Mouse (Mus musculus) frontal cortex, postnatal 36 days (tissue): ENCODE data around the gene Mthfd1l.

Experiments used
- DNase-seq, 2 experiments: peaks; one replicate each; pipeline ENCODE4 v3.0.0; 2022; ENCODE audit warnings: low spot score in 2 of 2

Mthfd1l gene

GRCm38 (mm10) chr10:3976623-3977010 lies 3.7 kb downstream of the Mthfd1l start:
- DNase-seq = no peak

GRCm38 (mm10) chr10:3978326-3978725 lies 5.4 kb downstream of the Mthfd1l start:
- DNase-seq = no peak

DNA sequence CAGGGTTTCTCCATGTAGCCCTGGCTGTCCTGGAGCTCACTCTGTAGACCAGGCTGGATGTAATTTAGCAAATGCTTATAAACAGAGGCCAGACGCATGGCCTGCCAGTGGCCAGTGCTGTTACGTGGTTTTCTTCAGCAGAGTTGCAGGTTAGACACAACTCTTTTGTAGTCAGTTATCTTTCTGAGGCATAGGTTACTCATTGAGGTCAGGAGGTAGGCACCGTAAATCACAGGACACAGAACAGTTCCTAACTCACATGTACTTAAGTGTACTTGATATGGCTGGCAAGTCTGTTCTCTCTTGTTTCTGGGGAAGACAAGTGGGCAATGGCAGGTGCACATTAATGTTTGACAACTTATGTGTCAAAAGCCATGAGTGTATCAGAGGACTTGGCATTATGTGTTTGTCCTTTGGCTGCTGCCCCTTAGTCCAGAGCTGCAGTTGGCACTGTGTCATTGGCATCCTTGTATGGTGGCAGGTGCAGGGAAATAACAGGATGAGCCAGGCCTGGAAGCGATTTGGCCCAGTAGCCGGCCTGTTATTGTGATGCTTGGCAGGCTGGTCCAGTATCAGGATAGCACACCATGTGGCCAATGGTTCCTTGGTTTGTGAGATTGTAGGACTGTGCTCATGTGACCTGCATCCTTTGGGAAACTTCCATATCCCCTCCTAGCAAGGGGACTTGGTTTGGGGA lies 6.0 kb downstream of the Mthfd1l start:
- no peak for DNase-seq

GRCm38 (mm10) chr10:3980231-3980630 lies 7.3 kb downstream of the Mthfd1l start:
- no peak for DNase-seq

GRCm38 (mm10) chr10:3990295-3990883 lies 17.5 kb downstream of the Mthfd1l start:
- DNase-seq = no peak

GRCm38 (mm10) chr10:3993365-3994102 lies 20.6 kb downstream of the Mthfd1l start:
- no peak for DNase-seq

GRCm38 (mm10) chr10:3995277-3995676 lies 22.4 kb downstream of the Mthfd1l start:
- no peak for DNase-seq

DNA sequence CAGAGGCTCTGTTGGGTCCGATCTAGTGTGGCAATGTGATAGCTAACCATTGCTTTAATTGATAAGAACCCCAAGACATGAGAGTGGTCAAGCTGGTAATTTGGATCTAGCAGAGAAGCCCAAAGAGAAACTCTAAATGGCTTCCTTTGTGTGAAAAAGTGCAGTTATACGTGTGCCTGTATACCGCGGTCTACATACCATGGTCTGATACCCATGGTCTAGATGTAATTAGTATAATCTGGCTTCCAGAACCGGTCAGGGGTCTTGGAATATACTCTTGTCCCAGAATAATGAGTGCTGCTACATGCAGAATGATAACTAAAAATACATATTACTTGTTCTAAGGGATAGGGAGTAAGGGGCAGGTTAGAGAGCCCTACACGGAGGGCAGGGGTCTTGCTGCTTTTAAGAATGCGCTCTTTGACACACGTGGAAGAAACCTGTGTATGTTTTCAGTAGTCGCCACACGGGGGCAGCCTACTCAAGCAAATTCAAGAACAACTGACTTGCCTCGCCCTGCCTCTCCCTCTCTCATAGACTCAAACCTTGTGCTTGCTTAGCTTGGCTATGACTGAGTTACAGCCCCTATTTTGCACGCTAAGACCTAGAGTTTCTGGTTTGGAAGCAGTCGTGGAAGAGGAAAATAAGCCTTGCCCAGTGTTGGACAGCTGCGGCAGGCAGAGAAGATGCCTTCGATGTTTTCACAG lies 23.4 kb downstream of the Mthfd1l start:
- DNase-seq = peak; percentile 50 to 76

- no peak for DNase-seq
These were observed 25.0 kb downstream of the Mthfd1l start for GRCm38 (mm10) chr10:3997851-3998426.

DNA sequence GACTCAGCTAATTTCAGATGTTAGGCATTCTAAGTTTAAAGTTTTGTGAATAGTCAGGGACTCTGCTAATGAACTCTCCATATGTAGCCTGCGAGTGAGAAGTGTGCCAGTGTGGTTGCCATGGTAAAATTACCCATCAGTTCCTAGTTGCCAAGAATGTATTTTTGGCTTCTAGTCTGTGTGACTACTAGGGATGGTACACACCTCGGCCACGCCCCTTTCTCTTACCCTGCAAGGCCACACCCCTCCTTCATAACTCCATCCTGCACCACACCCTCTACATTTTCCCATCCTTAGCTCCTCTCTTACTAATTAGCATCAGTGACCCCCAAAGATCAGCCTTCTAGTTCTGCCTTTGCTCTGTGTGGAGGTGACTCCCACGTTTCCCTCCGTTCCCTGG lies 29.8 kb downstream of the Mthfd1l start:
- no peak for DNase-seq

- DNase-seq = no peak
These were observed 32.3 kb downstream of the Mthfd1l start for GRCm38 (mm10) chr10:4005191-4005590.

DNA sequence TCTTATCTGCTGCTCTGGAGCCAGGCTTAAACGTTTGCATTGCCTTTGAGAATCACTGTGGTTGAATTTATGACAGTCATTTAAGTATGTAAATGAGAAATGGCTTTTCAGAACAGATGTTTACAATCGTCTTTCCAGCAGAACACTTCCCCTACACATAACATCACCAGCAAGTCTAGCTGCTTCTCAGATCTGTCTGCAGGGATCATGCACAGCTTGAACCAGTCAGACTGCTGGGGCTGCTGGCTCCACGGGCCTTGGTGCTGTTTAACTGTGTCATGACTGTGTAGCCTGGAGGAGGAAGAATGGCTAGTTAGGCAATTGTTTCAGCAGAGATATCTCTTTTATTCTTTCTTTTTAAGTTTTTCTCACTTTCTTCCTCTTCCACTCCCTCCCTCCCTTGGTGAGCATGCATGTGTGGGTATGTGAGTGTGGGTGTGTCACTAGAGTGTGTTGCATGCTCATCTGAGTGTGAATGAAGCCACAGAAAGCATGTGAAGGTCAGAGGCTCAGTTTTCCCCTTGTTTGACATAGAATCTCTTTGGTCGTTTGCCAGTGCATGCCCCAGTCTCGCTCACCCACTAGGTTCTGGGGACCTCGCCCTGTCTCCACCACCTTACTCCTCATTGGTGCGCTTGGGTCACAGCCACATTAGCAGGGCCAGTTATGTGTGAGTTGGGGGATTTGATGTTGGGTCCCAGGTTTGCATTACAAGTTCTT lies 33.5 kb downstream of the Mthfd1l start:
- peak; percentile 11 for DNase-seq

GRCm38 (mm10) chr10:4022628-4023303 lies 49.8 kb downstream of the Mthfd1l start:
- no peak for DNase-seq

GRCm38 (mm10) chr10:4026616-4027015 lies 53.7 kb downstream of the Mthfd1l start:
- DNase-seq = no peak

- DNase-seq = no peak
These were observed 54.5 kb downstream of the Mthfd1l start for GRCm38 (mm10) chr10:4027466-4027865.

GRCm38 (mm10) chr10:4028851-4029442 lies 56.0 kb downstream of the Mthfd1l start:
- DNase-seq = no peak

- no peak for DNase-seq
These were observed 60.8 kb downstream of the Mthfd1l start for GRCm38 (mm10) chr10:4033761-4034160.

DNA sequence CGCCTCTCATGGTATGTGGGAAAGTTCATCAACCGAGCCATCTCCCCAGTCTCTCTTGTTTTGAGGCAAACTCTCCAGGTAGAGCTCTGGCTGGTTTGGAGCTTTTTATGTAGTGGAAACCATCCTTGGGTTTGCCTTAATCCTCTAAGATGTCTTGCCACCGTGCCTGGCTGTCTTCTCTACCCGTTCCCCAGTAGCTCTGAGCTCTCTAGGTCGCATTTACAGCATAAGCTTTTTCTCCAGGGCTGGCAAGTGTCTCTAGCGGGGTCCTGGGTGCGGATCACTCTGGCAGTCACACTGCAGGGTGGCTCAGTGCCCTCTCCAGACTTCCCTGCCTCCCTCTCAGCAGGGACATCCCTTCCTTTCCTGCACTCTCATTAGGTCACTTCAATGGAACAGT lies 63.6 kb downstream of the Mthfd1l start:
- DNase-seq = no peak

DNA sequence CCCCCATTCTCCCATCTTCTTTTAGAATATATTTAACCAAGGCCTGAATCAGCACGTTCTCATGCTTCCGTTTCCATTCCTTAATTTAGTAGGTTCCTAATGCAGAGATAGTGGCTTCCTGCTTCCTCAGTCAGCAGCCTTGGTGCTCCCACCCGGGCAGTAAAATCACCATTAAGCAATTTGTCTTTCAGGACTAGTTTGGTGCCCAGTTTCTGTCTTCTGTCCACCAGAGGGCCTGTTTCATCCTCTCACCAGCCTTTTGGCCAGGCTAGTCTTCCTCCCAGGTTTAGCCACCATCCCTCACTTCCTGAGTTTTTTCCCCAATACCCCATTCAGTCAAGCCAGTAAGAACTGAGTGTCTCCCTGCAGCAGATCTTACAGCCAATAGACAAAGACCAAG lies 64.1 kb downstream of the Mthfd1l start:
- DNase-seq = no peak

- DNase-seq = no peak
These were observed 65.7 kb downstream of the Mthfd1l start for GRCm38 (mm10) chr10:4038576-4038975.
